Mouse (Mus musculus): ENCODE data around the gene Prlh.
A peak's percentile ranks its signal among the peaks of the same experiment; 100 is the strongest.

The Prlh gene

GRCm38 (mm10) chr1:90953688-90954087 is 780 bp downstream of the Prlh start:
- no peak for DNase-seq (ENCODE audit: low spot score)

GRCm38 (mm10) chr1:90956245-90957096 is 3.6 kb downstream of the Prlh start:
- no peak for DNase-seq (ENCODE audit: low spot score)

- DNase-seq (ENCODE audit: low spot score) = no peak
Measured at GRCm38 (mm10) chr1:90962526-90962925, 9.6 kb downstream of the Prlh start.

GRCm38 (mm10) chr1:90962994-90963393 is 10.1 kb downstream of the Prlh start:
- no peak for DNase-seq (ENCODE audit: low spot score)

- DNase-seq (ENCODE audit: low spot score) = no peak
Measured at GRCm38 (mm10) chr1:90967583-90967982, 14.7 kb downstream of the Prlh start.

- DNase-seq (ENCODE audit: low spot score) = no peak
Measured at GRCm38 (mm10) chr1:90968649-90969048, 15.7 kb downstream of the Prlh start.

- DNase-seq (ENCODE audit: low spot score) = no peak
Measured at GRCm38 (mm10) chr1:90969347-90969784, 16.5 kb downstream of the Prlh start, which contains the start of gene Rab17. Gene Rab17, minus strand, starts transcription at chr1:90969661.

GRCm38 (mm10) chr1:90969881-90970390 is 17.0 kb downstream of the Prlh start:
- DNase-seq (ENCODE audit: low spot score) = no peak

GRCm38 (mm10) chr1:90972911-90973573 is 20.1 kb downstream of the Prlh start:
- peak; percentile 96 for DNase-seq (ENCODE audit: low spot score)

GRCm38 (mm10) chr1:90973574-90973911 is 20.6 kb downstream of the Prlh start:
- no peak for DNase-seq (ENCODE audit: low spot score)

GRCm38 (mm10) chr1:90974906-90975649 is 22.2 kb downstream of the Prlh start:
- DNase-seq (ENCODE audit: low spot score) = no peak

- DNase-seq (ENCODE audit: low spot score) = no peak
Measured at GRCm38 (mm10) chr1:90975960-90976359, 23.1 kb downstream of the Prlh start.

GRCm38 (mm10) chr1:90980638-90981330 is 27.9 kb downstream of the Prlh start:
- DNase-seq (ENCODE audit: low spot score) = no peak

- DNase-seq (ENCODE audit: low spot score) = no peak
Measured at GRCm38 (mm10) chr1:90981346-90981745, 28.4 kb downstream of the Prlh start.

- no peak for DNase-seq (ENCODE audit: low spot score)
Measured at GRCm38 (mm10) chr1:90995916-90996315, 43.0 kb downstream of the Prlh start.

GRCm38 (mm10) chr1:90997136-90997535 is 44.2 kb downstream of the Prlh start:
- DNase-seq (ENCODE audit: low spot score) = no peak

- DNase-seq (ENCODE audit: low spot score) = no peak
Measured at GRCm38 (mm10) chr1:90997641-90998040, 44.7 kb downstream of the Prlh start.

- peak; percentile 54 for DNase-seq (ENCODE audit: low spot score)
Measured at GRCm38 (mm10) chr1:90998268-90998890, 45.5 kb downstream of the Prlh start, which contains the start of gene Lrrfip1. Gene Lrrfip1, plus strand, starts transcription at chr1:90998737.

- DNase-seq (ENCODE audit: low spot score) = no peak
Measured at GRCm38 (mm10) chr1:90998891-90999611, 46.1 kb downstream of the Prlh start.

GRCm38 (mm10) chr1:90999911-91000601 is 47.1 kb downstream of the Prlh start:
- DNase-seq (ENCODE audit: low spot score) = no peak
